Mouse (Mus musculus) urinary bladder, postnatal 10 days (tissue): ENCODE results near the gene Gucd1.
"Not testable (repeated sequence)": the region's sequence is repeated elsewhere in the genome, so short reads cannot be mapped to it uniquely, and the experiment has no call there.

Experiments
- DNase-seq: peaks from one replicate; pipeline ENCODE4 v3.0.0; 2022; ENCODE audit warnings: low spot score

The Gucd1 gene

GRCm38 (mm10) chr10:75430633-75431032 is 87.1 kb downstream of the Gucd1 start:
- DNase-seq: no peak

DNA sequence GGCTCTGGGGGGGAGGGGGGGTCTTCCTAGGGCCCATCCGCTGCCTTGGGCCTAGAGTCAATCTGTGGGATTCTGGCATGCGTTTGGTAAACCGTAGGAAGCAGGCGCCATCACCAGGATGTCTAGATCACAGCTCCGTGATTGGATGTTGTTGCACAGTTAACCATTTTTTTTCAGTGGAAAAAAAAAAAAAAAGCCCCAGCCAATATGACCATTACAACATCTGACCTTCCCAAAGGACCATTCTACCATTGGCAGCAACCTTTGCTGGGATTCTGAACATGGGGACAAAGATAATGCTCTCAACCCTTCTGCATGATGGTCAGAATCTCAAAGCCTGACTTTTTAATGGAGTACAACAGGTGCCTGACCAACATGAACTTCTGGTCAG is 87.6 kb downstream of the Gucd1 start:
- no peak for DNase-seq

GRCm38 (mm10) chr10:75429522-75430146 is 88.1 kb downstream of the Gucd1 start:
- no peak for DNase-seq

DNA sequence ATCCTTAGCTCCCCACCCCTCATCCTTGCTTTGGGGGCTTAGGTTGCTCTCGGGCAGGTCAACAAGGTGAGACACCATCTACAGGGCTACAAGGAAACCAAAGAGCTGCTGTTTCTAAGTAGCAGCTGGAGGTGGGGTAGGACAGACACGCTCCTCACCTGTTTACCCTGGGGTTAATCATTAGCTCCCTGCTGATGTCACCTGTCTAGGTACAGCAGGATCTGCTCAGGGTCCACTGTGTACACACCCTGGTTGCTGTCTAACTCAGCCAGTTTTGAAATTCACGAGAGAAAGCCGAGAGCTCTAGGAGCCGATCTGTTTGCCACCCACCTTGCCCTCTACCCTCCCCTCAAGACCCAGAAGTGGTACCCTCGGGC is 88.8 kb downstream of the Gucd1 start:
- DNase-seq: no peak

DNA sequence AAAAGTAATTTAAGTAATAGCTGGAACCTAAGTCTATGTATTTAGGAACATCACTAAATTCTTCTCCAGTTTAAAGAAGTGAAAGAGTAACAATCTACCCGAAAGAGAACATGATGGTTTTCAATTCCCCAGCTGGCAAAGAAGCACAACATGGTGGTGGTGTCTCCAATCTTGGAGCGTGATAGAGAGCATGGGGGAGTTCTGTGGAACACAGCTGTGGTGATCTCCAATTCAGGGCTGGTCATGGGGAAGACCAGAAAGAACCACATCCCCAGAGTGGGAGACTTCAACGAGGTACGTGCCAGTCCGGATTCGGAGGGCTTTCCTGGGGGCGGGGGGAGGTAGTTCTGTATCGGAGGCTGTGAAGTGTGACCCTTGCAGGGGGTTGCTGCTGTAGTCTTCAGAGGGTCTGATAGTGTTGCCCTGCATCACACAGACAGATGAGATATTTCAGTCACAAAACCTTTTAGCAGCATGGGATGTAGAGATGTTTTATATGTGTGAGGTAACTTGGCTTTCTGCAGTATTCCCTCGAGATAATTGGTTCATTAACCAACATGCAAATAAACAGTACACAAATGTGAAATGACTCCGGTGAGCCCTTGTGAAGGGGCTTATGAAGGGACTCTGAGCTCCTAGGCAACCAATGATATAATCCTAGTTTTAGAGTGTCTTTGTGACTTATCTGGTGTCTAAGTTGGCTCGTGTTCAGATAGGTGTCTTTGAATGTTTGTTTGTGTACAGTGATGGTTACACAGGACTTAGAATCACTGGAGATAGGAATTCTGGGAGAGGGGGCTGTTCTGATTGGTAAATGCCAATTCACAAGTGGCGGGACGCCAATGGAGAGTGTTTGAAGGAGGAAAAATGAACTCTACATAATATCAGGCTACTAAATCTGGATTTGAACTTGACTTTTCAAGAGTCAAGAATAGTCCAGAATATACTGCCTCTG is 89.4 kb downstream of the Gucd1 start:
- no peak for DNase-seq

DNA sequence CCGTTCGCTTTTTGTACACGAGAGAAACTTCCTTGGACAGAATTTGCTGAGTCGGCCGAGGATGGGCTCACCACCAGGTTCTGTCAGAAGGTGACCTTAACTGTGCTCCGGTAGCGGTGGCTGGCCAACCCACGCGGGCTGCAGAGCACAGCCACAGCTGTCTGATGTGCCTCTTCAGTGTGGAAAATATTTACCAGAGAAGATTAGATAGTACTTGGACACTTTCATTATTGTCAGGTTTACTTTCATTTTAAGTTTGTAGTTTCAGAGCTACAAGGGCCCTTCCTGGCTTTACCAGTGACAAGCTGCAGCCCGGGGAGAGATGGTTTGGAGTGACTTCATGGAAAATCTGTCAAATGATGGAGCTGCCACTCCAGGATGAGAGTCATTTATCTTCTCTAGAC is 93.3 kb downstream of the Gucd1 start:
- DNase-seq: no peak

DNA sequence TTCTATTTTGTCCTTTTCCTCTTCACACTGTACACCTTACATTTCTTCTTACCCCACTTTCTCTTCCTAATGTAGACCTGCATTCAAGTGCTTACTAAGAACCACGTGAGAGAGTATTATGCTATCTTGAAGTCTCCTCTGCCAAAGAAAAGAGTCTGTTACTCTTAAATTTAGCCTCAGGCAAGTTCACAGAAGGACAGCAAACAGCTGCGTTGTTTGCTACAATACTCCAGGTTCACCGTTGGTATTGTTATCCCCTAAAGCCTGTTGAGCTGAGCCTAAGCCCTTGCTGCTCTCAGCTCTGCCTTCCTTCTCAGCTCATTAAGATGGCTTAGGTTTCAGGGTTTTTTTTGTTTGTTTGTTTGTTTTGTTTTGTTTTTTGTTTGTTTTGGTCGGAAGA is 99.0 kb downstream of the Gucd1 start:
- no peak for DNase-seq

DNA sequence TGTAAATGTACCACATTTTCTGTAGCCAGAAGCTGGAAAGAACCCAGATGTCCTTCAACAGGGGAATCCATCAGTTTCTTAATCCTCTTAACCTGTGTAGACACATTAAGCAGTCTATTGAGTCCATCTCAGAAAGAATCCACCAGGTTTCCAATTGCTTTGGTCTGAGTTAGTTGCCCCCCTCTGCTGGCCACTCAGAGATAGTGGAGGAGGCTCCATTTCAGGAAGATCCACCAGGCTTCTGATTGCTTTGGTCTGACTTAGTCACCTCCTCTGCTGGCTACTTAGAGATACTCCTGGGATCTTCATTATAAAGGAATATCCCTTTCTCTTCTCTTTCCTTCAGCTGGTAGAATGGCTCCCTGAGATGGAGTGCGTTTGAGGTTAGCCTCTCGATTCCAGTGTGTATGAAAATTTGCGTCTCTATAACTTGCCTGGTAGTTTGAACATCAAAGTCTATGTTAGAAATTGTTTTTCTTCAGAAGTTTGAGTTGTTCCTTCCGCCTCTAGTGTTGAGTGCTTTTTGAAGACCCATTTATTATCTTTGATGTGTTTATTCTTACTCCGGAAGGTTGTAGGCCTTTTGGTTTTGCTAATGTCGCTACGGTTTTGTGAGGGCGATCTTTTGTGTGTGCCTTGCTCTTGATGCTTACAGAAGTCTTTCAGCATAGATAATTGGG is 100.3 kb downstream of the Gucd1 start:
- no peak for DNase-seq

DNA sequence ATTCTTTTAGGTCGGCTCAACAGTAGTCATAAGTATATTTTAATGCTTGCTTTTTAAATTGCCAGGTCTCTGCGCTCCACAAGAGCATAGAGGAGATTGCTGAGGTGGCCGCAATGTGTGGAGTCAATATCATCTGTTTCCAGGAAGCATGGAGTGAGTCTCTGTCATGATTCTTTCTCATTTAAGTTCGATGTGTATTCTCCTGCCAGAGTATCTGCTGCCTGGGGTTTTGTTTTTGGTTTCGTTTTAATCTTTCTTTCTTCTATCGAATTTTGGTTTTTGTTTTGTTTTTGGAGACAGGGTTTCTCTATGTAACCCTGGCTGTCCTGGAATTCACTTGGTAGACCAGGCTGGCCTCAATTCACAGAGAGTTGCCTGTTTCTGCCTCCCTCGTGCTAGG is 102.8 kb downstream of the Gucd1 start:
- DNase-seq: no peak

GRCm38 (mm10) chr10:75412114-75413103 is 105.4 kb downstream of the Gucd1 start:
- no peak for DNase-seq

GRCm38 (mm10) chr10:75411343-75412113 is 106.2 kb downstream of the Gucd1 start:
- not testable (repeated sequence) for DNase-seq

DNA sequence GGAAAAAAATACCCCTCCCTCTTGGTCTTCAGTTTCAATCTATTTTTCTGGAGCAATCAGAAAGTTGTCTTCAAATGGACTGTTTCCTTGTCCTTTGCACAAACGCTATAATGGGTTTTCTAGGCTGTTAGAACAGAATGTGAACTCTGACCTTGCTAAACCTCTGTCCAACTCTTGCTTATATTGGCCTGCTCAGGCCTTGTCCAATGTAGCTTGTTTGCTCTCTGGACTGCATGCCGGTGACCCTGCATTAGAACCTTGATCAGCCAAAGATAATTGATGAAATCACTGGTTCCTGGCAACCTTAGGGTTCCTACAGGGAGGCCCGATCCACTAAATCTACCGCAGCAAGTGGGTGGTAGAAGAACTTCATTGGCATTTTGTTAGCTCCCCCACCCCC is 110.0 kb downstream of the Gucd1 start:
- DNase-seq: no peak

GRCm38 (mm10) chr10:75406755-75407154 is 111.0 kb downstream of the Gucd1 start:
- no peak for DNase-seq

DNA sequence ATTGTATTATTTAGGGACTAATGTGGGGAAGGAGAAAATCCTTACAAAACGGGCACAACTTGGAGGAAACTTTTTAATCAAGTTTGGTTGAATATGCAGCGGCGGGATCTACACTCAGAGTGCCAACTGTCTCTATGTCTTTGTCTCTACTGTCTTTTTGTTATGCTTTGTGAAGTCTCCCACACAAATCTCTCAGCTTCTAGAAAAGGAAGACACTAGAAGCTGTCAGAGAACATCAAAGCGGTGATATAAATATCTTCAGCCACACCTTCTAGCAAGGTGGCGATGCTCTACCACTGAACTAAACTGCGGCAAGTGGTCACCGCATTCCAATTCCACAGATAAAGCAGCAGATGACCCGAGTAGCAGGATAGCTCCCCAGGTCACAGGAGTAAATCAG is 111.9 kb downstream of the Gucd1 start:
- DNase-seq: no peak

DNA sequence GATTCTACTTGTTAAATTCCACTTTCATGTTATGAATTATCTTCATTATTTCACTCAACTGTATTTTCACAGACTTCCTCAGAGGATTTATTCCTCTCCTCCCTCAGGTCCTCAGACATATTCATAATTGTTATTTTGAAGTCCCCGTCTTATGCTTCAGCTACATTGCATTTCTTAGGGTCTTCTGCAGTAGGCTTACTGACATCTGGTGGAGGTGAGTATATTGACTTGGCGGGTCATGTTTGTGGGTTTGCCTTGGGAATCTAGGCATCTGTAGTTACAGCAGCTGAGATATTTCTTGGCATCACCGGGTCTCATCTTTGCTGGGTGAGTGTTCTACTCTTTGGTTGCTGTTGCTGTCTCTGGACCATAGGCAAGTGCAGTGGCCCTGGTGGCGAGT is 116.8 kb downstream of the Gucd1 start, which contains the start of gene Upb1:
TSS of gene Upb1 (plus strand) at position 158 of the 400 bp plus-strand sequence.
- no peak for DNase-seq

- DNase-seq: no peak
Measured at GRCm38 (mm10) chr10:75396966-75397365, 120.8 kb downstream of the Gucd1 start.

GRCm38 (mm10) chr10:75394796-75395195 is 123.0 kb downstream of the Gucd1 start:
- DNase-seq: no peak

DNA sequence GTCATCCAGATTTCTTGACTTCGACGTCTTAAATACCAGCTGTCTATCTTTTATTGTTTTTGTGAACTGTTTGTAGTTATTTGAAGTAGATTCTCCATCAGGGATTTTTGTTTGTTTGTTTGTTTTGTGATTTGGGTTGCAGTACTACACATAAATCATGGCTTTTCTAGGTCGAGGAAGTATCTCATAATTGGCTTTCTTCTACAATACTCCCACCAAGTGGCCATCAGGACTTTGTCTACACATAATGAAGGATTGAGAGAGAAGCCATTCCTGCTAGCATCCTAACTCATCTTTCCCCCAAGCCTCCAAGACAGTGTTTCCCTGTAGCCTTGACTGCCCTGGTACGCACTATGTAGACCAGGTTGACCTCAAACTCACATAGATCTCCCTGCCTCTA is 126.9 kb downstream of the Gucd1 start:
- no peak for DNase-seq

DNA sequence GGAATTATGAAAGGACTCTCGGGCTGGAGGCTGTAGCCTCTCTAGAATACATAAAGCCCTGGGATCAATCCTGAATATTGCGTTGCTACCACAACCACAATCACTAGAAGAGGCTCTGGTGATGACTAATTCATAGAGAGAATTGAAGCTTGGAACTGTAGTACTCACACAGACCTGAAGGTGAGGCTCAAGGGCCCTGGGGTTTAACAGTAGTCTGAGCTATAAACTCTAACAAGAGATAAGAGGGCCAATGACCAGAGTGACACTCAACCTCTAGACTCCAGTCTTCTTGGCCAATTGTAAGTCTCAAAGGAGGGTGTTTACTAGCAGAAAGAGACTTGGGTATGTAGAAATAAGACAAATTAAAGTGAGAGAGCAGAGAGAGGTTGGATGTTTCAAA is 127.6 kb downstream of the Gucd1 start:
- DNase-seq: no peak

GRCm38 (mm10) chr10:75378688-75379087 is 139.1 kb downstream of the Gucd1 start:
- no peak for DNase-seq
